Mouse (Mus musculus): Measurements from ENCODE around the gene Gstm1. TPM values are rescaled to one million over a fixed set of nuclear protein-coding genes. Genes with fewer than 3 reads are reported as not detected.

The Gstm1 gene
- polyA plus RNA-seq, 1 experiment = 1,515 TPM

- no peak overlapping the region for H3K4me3 ChIP-seq (ENCODE audit: insufficient read depth, low read depth, low read length)
- 60% methylated on average over 1 of the region's 1 CpGs for WGBS
- H3K27ac ChIP-seq (ENCODE audit: insufficient read depth, low read depth, low read length) = no peak overlapping the region
- H3K27me3 ChIP-seq (replicated peaks; ENCODE audit: control insufficient read depth, insufficient read depth, low read length) = no peaks in the 10 kb centered on the region
- no peaks in the 10 kb centered on the region for H3K4me1 ChIP-seq (ENCODE audit: control insufficient read depth, insufficient read depth, low read length)
- no peak for DNase-seq
- TF ChIP-seq POLR2A (IDR thresholded peaks at IDR 0.05; ENCODE audit: low read depth, low read length) (no peak), CTCF (conservative IDR thresholded peaks at IDR 0.05; ENCODE audit: insufficient read depth, insufficient read length, low read depth, low read length) (no peak)
- H3K36me3 ChIP-seq (ENCODE audit: control insufficient read depth, insufficient read depth, low read length) = no peaks in the 10 kb centered on the region
Measured at GRCm38 (mm10) chr3:107965592-107965991, 52.2 kb downstream of the Gstm1 start.

DNA sequence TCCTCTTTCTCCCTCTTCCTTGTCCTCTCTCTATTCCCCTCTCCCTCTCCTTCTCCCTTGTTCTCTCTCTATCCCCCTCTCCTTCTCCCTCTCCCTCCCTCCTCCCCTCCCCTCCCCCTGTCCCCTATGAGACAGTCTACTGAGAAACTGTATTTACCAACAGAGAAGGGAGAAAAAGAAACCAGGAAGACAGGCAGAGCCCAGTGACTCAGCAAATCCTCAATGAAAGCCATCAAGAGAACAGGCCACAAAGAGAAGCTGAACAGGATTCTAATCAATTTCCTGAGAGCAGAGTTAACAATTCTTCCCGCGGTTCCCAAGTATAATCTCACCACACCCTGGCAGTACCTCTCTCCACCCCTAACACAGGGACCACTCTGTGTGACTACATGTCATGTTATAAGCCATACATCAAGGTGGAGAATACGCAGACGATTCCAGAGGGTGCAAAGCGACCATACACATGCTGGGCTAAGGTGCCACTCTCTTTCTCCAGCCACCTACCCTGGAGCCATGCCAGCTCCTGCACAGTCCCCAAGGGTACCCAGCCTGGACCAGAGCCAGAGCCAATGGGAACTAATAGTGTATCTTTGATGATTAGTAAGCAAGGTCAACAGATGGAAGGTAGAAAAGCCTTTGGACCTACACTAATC lies 53.0 kb downstream of the Gstm1 start:
- 73% methylated on average over 5 of the region's 5 CpGs for WGBS
- Histone ChIP-seq H3K27ac (ENCODE audit: insufficient read depth, low read depth, low read length) (no peak overlapping the region), H3K4me3 (ENCODE audit: insufficient read depth, low read depth, low read length) (no peak overlapping the region), H3K4me1 (ENCODE audit: control insufficient read depth, insufficient read depth, low read length) (no peaks in the 10 kb centered on the region), H3K27me3 (replicated peaks; ENCODE audit: control insufficient read depth, insufficient read depth, low read length) (no peaks in the 10 kb centered on the region), H3K36me3 (ENCODE audit: control insufficient read depth, insufficient read depth, low read length) (no peaks in the 10 kb centered on the region)
- no peak for TF ChIP-seq CTCF (conservative IDR thresholded peaks at IDR 0.05; ENCODE audit: insufficient read depth, insufficient read length, low read depth, low read length)
- DNase-seq = no peak

DNA sequence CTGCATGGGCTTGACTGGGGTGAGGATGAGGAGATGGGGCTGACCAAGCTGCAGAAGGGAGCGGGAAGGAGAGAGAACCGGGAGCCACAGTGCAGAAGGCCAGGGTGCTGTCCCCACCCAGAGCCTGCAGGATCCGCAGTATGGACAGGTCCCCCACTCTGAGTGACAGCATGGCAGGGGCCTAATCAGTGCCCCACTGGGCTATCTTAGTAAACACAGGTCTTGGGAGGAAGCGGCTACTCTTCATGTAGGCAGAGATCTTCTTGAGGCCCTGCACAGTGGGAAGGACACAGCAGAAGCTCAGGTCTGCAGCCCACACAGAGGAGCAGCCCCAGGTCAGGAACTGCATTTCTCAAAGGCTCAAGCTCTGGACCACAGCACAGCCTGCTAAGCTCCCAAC lies 53.7 kb downstream of the Gstm1 start:
- DNase-seq = no peak
- no peak overlapping the region for H3K4me3 ChIP-seq (ENCODE audit: insufficient read depth, low read depth, low read length)
- no peaks in the 10 kb centered on the region for H3K36me3 ChIP-seq (ENCODE audit: control insufficient read depth, insufficient read depth, low read length)
- H3K4me1 ChIP-seq (ENCODE audit: control insufficient read depth, insufficient read depth, low read length) = no peaks in the 10 kb centered on the region
- no peak overlapping the region for H3K27ac ChIP-seq (ENCODE audit: insufficient read depth, low read depth, low read length)
- H3K27me3 ChIP-seq (replicated peaks; ENCODE audit: control insufficient read depth, insufficient read depth, low read length) = no peaks in the 10 kb centered on the region
- WGBS = 99% methylated on average over 4 of the region's 4 CpGs
- TF ChIP-seq CTCF (conservative IDR thresholded peaks at IDR 0.05; ENCODE audit: insufficient read depth, insufficient read length, low read depth, low read length) (no peak), POLR2A (IDR thresholded peaks at IDR 0.05; ENCODE audit: low read depth, low read length) (no peak)

Other genes with a start within 250 kb of the Gstm1 start
- 0.72 TPM in 2 replicates for gene Eps8l3, start 140.7 kb downstream of the Gstm1 start, polyA plus RNA-seq (2012; rRNA removed)
- 172 and 198 TPM in 2 replicates for gene Gstm5, start 122.2 kb downstream of the Gstm1 start, polyA plus RNA-seq (2012; rRNA removed)
- gene Gstm7, start 86.2 kb downstream of the Gstm1 start, polyA plus RNA-seq (2012; rRNA removed) = 24.5 and 28.1 TPM in 2 replicates
- gene Gstm6, start 74.2 kb downstream of the Gstm1 start, polyA plus RNA-seq (2012; rRNA removed) = 2.5 and 4.3 TPM in 2 replicates
- gene Gstm3, start 48.7 kb downstream of the Gstm1 start, polyA plus RNA-seq (2012; rRNA removed) = 0.41 and 0.63 TPM in 2 replicates
- 190 and 212 TPM in 2 replicates for gene Gstm2, start 31.5 kb downstream of the Gstm1 start, polyA plus RNA-seq (2012; rRNA removed)
- 23.4 and 23.9 TPM in 2 replicates for gene Gstm4, start 26.9 kb upstream of the Gstm1 start, polyA plus RNA-seq (2012; rRNA removed)
- 59.0 and 86.6 TPM in 2 replicates for gene Ampd2, start 68.7 kb upstream of the Gstm1 start, polyA plus RNA-seq (2012; rRNA removed)
- gene Gnat2, start 74.8 kb upstream of the Gstm1 start, polyA plus RNA-seq (2012; rRNA removed) = 0.61 TPM in 2 replicates
- 21.3 and 31.0 TPM in 2 replicates for gene Gnai3, start 128.2 kb upstream of the Gstm1 start, polyA plus RNA-seq (2012; rRNA removed)
- not detected in 2 replicates for gene Gpr61, start 136.9 kb upstream of the Gstm1 start, polyA plus RNA-seq (2012; rRNA removed)
- gene Amigo1, start 168.4 kb upstream of the Gstm1 start, polyA plus RNA-seq (2012; rRNA removed) = 18.4 and 25.7 TPM in 2 replicates
- 7.0 and 7.1 TPM in 2 replicates for gene Cyb561d1, start 183.2 kb upstream of the Gstm1 start, polyA plus RNA-seq (2012; rRNA removed)
- 23.1 and 29.3 TPM in 2 replicates for gene Atxn7l2, start 193.0 kb upstream of the Gstm1 start, polyA plus RNA-seq (2012; rRNA removed)
- 37.7 and 38.7 TPM in 2 replicates for gene Sypl2, start 208.7 kb upstream of the Gstm1 start, polyA plus RNA-seq (2012; rRNA removed)
- gene Psma5, start 239.0 kb upstream of the Gstm1 start, polyA plus RNA-seq (2012; rRNA removed) = 43.2 and 55.0 TPM in 2 replicates

Measured in kidney, adult 2 months (tissue).